Mouse (Mus musculus): Measurements from ENCODE around the gene Sncg. TPM values are rescaled to one million over a fixed set of nuclear protein-coding genes. Genes with fewer than 3 reads are reported as not detected.
"Not testable (repeated sequence)": the region's sequence is repeated elsewhere in the genome, so short reads cannot be mapped to it uniquely, and the experiment has no call there.

Sncg gene
- 30.8 and 56.1 TPM in 2 replicates for polyA plus RNA-seq (2016; fragmentation: Nextera tagmentation; extraction: Ambion mirVana)

DNA sequence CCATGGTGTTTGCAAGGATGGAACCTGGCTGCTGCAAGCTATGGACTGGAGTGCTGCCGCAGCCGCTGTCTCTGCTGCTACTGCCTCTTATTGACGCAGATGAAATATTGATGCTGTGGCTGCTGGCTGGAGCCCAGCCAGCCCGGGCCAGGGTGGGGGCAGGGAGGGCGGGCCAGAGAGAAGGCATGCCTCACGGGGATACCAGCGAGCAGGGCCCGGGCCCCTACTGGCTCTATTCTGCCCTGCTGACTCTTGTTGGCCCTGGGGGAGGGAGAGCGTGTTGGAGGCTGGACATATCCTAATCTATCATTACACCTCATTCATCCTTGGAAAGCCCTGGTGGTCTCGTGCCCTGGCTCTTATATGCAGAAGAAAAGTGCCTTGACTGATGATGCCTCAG, at the start of gene Sncg:
TSS of gene Sncg (minus strand) at position 213 of the 400 bp plus-strand sequence.
- Histone ChIP-seq H3K27me3 (ENCODE audit: low read depth, poor library complexity, severe bottlenecking) (no peaks in the 10 kb centered on the region), H3K9me3 (replicated peaks) (no peaks in the 10 kb centered on the region), H3K27ac (replicated peaks) (peak within 1 kb of the TSS; percentile 52), H3K4me3 (peak within 1 kb of the TSS; percentile 4; the same call in 1 of the 2 replicates), H3K4me1 (peaks cover 18% of the 10 kb centered on the region), H3K36me3 (no peaks in the 10 kb centered on the region)
- no peak for DNase-seq (ENCODE audit: low spot score)
- 78% methylated on average over 10 of the region's 10 CpGs for WGBS

DNA sequence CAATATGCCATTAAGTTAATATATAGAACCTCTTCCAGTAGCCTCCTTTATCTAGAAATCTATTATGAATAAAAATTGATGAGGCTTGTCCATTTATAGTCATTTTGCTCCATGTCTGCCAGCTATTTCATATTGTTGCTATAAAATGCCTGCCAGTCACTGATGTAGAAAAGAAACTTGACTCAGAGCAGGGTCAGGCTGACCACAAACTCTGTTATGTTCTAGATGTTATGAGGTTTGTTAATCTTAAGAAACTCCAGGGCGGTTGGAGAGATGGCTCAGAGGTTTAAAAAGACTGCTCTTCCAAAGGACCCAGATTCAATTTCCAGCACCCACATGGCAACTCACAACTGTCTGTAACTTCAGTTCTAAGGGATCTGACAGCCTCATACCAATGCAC, 46.5 kb upstream of the Sncg start:
- Histone ChIP-seq H3K4me3 (no peak overlapping the region), H3K9me3 (replicated peaks) (no peaks in the 10 kb centered on the region), H3K27ac (replicated peaks) (no peak overlapping the region), H3K27me3 (ENCODE audit: low read depth, poor library complexity, severe bottlenecking) (no peaks in the 10 kb centered on the region), H3K4me1 (no peaks in the 10 kb centered on the region), H3K36me3 (peaks cover 96% of the 10 kb centered on the region)
- DNase-seq (ENCODE audit: low spot score): no peak
- WGBS: 93% methylated on average over 1 of the region's 1 CpGs

DNA sequence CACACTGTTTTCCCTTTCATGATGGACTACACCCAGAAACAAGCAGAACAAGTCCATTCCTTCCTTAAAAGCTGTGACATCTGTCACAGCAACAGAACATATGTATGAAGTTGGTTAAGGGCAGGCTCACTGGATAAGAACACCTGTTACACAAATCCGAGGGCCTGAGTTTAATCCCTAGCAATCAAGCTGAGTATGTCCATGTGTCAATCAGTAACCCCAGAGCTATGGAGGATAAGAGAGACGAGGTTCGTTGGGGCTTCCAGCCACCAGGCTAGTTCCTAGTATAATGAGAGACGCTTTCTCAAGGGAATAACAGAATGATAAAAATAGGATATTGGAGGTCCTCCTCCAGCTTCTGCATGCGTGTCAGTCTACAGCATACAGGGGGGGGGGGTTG, 42.9 kb upstream of the Sncg start:
- Histone ChIP-seq H3K27ac (replicated peaks) (no peak overlapping the region), H3K27me3 (ENCODE audit: low read depth, poor library complexity, severe bottlenecking) (no peaks in the 10 kb centered on the region), H3K9me3 (replicated peaks) (no peaks in the 10 kb centered on the region), H3K4me3 (no peak overlapping the region), H3K4me1 (no peaks in the 10 kb centered on the region), H3K36me3 (peaks cover 96% of the 10 kb centered on the region)
- DNase-seq (ENCODE audit: low spot score): no peak
- WGBS: 90% methylated on average over 5 of the region's 5 CpGs

DNA sequence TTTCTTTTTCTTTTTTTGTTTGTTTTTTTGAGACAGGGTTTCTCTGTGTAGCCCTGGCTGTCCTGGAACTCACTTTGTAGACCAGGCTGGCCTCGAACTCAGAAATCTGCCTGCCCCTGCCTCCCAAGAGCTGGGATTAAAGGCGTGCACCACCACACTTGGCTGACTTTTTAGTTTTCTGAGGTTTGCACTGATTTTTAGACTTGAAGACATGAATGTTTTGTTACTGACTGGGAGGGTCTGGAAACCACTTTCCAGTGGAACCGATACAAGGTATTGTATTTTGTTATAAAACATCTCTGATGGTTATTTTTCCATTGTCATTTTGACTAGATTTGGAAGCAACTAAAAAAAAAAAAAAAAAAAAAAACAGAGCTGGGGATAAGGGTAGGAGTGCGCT, 42.4 kb upstream of the Sncg start:
- H3K27ac ChIP-seq (replicated peaks); DNase-seq (ENCODE audit: low spot score); H3K4me3 ChIP-seq; H3K4me1 ChIP-seq; H3K9me3 ChIP-seq (replicated peaks); H3K27me3 ChIP-seq (ENCODE audit: low read depth, poor library complexity, severe bottlenecking): not testable (repeated sequence)
- WGBS: 93% methylated on average over 4 of the region's 4 CpGs
- peaks cover 96% of the 10 kb centered on the region for H3K36me3 ChIP-seq

GRCm38 (mm10) chr14:34412164-34412896, 37.7 kb upstream of the Sncg start:
- no peaks in the 10 kb centered on the region for H3K4me1 ChIP-seq
- no peak overlapping the region for H3K27ac ChIP-seq (replicated peaks)
- no peak for DNase-seq (ENCODE audit: low spot score)
- H3K4me3 ChIP-seq: no peak overlapping the region
- H3K36me3 ChIP-seq: peaks cover 97% of the 10 kb centered on the region
- H3K9me3 ChIP-seq (replicated peaks): no peaks in the 10 kb centered on the region
- WGBS: 91% methylated on average over 7 of the region's 7 CpGs
- no peaks in the 10 kb centered on the region for H3K27me3 ChIP-seq (ENCODE audit: low read depth, poor library complexity, severe bottlenecking)

DNA sequence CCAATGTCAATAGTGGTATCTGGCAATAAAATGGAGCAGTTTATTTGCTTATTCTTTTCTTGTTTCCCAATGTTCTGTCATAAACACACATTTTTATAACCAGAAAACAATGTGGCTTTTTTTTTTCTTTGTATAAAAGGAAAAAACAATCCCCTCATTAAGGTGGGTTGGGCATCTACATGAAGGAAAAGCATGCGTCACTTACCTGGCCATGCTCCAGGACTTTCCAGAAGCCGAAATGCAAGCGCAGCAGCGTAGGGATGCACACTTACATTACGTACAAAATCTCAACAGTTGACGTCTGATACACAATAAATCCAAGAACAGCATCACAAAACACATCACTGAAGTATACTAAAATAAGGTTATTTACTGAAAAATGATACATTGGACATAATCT, 36.1 kb upstream of the Sncg start:
- Histone ChIP-seq H3K4me3 (no peak overlapping the region), H3K9me3 (replicated peaks) (no peaks in the 10 kb centered on the region), H3K27ac (replicated peaks) (no peak overlapping the region), H3K36me3 (peaks cover 100% of the 10 kb centered on the region), H3K27me3 (ENCODE audit: low read depth, poor library complexity, severe bottlenecking) (no peaks in the 10 kb centered on the region), H3K4me1 (no peaks in the 10 kb centered on the region)
- DNase-seq (ENCODE audit: low spot score): no peak
- 96% methylated on average over 6 of the region's 6 CpGs for WGBS

- H3K36me3 ChIP-seq: peaks cover 94% of the 10 kb centered on the region
- H3K27ac ChIP-seq (replicated peaks): no peak overlapping the region
- H3K4me1 ChIP-seq: no peaks in the 10 kb centered on the region
- no peak overlapping the region for H3K4me3 ChIP-seq
- H3K9me3 ChIP-seq (replicated peaks): 0 out of 2 replicates have a peak, but pooled peaks cover 5% of the 10 kb centered on the region
- no peaks in the 10 kb centered on the region for H3K27me3 ChIP-seq (ENCODE audit: low read depth, poor library complexity, severe bottlenecking)
- WGBS: 95% methylated on average over 7 of the region's 7 CpGs
- DNase-seq (ENCODE audit: low spot score): no peak
These were observed 28.8 kb upstream of the Sncg start for GRCm38 (mm10) chr14:34403424-34403823.

DNA sequence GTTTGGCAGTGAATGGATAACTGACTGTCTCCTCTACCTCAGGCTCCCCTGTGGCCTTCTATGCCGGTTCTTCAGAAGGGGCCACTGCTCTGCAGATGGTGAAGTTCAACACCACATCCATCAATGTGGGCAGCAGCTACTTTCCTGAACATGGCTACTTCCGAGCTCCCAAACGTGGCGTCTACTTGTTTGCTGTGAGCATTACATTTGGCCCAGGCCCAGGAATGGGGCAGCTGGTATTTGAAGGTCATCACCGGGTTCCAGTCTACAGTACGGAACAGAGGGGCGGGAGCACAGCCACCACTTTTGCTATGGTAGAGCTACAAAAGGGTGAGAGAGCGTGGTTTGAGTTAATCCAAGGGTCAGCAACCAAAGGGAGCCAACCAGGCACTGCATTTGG, 28.3 kb upstream of the Sncg start:
- Histone ChIP-seq H3K9me3 (replicated peaks) (0 out of 2 replicates have a peak, but pooled peaks cover 5% of the 10 kb centered on the region), H3K4me1 (no peaks in the 10 kb centered on the region), H3K27me3 (ENCODE audit: low read depth, poor library complexity, severe bottlenecking) (no peaks in the 10 kb centered on the region), H3K36me3 (peaks cover 94% of the 10 kb centered on the region), H3K4me3 (no peak overlapping the region), H3K27ac (replicated peaks) (no peak overlapping the region)
- 88% methylated on average over 8 of the region's 8 CpGs for WGBS
- DNase-seq (ENCODE audit: low spot score): no peak

DNA sequence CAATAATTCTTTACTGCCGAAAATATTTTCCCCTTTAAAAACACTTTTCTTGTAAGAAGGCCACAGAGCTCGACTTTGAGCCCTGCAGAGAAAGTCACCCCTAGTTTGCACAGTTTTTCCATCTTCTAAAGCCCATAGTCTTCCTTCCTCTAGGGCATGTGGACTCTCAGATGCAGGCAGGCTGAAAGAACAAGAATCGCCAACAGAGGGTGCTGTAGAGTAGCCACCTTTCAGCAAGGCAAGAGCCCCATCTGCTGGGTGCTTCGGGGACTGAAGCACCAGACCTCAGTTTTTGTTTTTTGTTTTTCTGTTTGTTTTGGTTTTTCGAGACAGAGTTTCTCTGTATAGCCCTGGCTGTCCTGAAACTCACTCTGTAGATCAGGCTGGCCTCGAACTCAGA, 26.5 kb upstream of the Sncg start:
- Histone ChIP-seq H3K27me3 (ENCODE audit: low read depth, poor library complexity, severe bottlenecking) (no peaks in the 10 kb centered on the region), H3K27ac (replicated peaks) (no peak overlapping the region), H3K36me3 (peaks cover 80% of the 10 kb centered on the region), H3K4me3 (no peak overlapping the region), H3K4me1 (no peaks in the 10 kb centered on the region), H3K9me3 (replicated peaks) (0 out of 2 replicates have a peak, but pooled peaks cover 5% of the 10 kb centered on the region)
- DNase-seq (ENCODE audit: low spot score): peak; percentile 49
- 52% methylated on average over 6 of the region's 6 CpGs for WGBS

GRCm38 (mm10) chr14:34400021-34400420, 25.4 kb upstream of the Sncg start:
- H3K4me3 ChIP-seq: no peak overlapping the region
- no peak for DNase-seq (ENCODE audit: low spot score)
- no peak overlapping the region for H3K27ac ChIP-seq (replicated peaks)
- peaks cover 69% of the 10 kb centered on the region for H3K36me3 ChIP-seq
- 92% methylated on average over 3 of the region's 3 CpGs for WGBS
- no peaks in the 10 kb centered on the region for H3K4me1 ChIP-seq
- H3K9me3 ChIP-seq (replicated peaks): peaks cover 5% of the 10 kb centered on the region; the same call in 1 of the 2 replicates
- no peaks in the 10 kb centered on the region for H3K27me3 ChIP-seq (ENCODE audit: low read depth, poor library complexity, severe bottlenecking)

GRCm38 (mm10) chr14:34399301-34399700, 24.7 kb upstream of the Sncg start:
- Histone ChIP-seq H3K27ac (replicated peaks) (no peak overlapping the region), H3K27me3 (ENCODE audit: low read depth, poor library complexity, severe bottlenecking) (no peaks in the 10 kb centered on the region), H3K4me1 (no peaks in the 10 kb centered on the region), H3K4me3 (no peak overlapping the region), H3K9me3 (replicated peaks) (peaks cover 5% of the 10 kb centered on the region; the same call in 1 of the 2 replicates), H3K36me3 (peaks cover 62% of the 10 kb centered on the region)
- no peak for DNase-seq (ENCODE audit: low spot score)
- WGBS: 96% methylated on average over 6 of the region's 6 CpGs

- H3K27me3 ChIP-seq (ENCODE audit: low read depth, poor library complexity, severe bottlenecking): no peaks in the 10 kb centered on the region
- peaks cover 5% of the 10 kb centered on the region; the same call in 1 of the 2 replicates for H3K9me3 ChIP-seq (replicated peaks)
- WGBS: 94% methylated on average over 21 of the region's 21 CpGs
- no peak overlapping the region for H3K27ac ChIP-seq (replicated peaks)
- DNase-seq (ENCODE audit: low spot score): no peak
- H3K4me1 ChIP-seq: peaks cover 3% of the 10 kb centered on the region; the same call in 1 of the 2 replicates
- no peak overlapping the region for H3K4me3 ChIP-seq
- H3K36me3 ChIP-seq: peaks cover 58% of the 10 kb centered on the region
These were observed 24.3 kb upstream of the Sncg start for GRCm38 (mm10) chr14:34398901-34399300.

DNA sequence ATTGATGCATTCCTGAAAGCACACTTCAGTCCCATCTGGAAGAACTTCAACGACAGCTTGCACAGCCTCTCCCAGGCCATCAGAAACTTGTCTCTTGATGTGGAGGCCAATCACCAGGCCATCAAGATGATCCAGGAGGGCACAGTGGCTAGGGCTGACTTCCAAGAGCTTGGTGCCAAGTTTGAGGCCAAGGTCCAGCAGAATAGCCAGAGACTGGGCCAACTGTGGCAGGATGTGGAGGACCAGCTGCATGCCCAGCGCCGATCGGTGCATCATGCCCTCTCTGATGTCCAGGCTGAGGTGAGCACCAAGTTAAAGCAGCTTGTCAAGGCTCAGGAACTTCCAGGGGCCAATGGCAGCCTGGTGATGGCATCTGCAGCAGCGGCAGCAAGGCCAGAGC, 23.3 kb upstream of the Sncg start:
- peaks cover 5% of the 10 kb centered on the region; the same call in 1 of the 2 replicates for H3K9me3 ChIP-seq (replicated peaks)
- H3K27me3 ChIP-seq (ENCODE audit: low read depth, poor library complexity, severe bottlenecking): no peaks in the 10 kb centered on the region
- H3K27ac ChIP-seq (replicated peaks): no peak overlapping the region
- H3K4me1 ChIP-seq: peaks cover 10% of the 10 kb centered on the region; the same call in 1 of the 2 replicates
- no peak overlapping the region for H3K4me3 ChIP-seq
- 90% methylated on average over 5 of the region's 5 CpGs for WGBS
- DNase-seq (ENCODE audit: low spot score): no peak
- H3K36me3 ChIP-seq: peaks cover 49% of the 10 kb centered on the region
